Mouse (Mus musculus) ES-E14 (cell line): ENCODE results near the gene Eif4e3.

Source experiments
- CHD2 ChIP-seq: IDR thresholded peaks from 2 replicates; pipeline ENCODE4 v1.6.1; 2014; ENCODE audit warnings: mild to moderate bottlenecking, low read depth, low read length, inconsistent platforms
- ZC3H11A ChIP-seq: IDR thresholded peaks from 2 replicates; pipeline ENCODE4 v1.6.1; 2012; ENCODE audit warnings: low read depth, mild to moderate bottlenecking, inconsistent platforms, low read length, borderline replicate concordance

GRCm38 (mm10) chr6:99632121-99632980 is 34.2 kb downstream of the Eif4e3 start:
- TF ChIP-seq CHD2 (no peak), ZC3H11A (no peak)
